Mouse (Mus musculus) G1E (cell line): ENCODE data around the gene 3110040M04Rik.

Experiments
- CTCF ChIP-seq: IDR thresholded peaks from 2 replicates; pipeline ENCODE4 v1.5.1; 2012; ENCODE audit warnings: low read depth, low read length, inconsistent platforms, mixed read lengths
- GATA1 ChIP-seq: IDR thresholded peaks from 2 replicates; pipeline ENCODE4 v1.6.1; 2012; ENCODE audit warnings: borderline replicate concordance, low read length, inconsistent platforms, mixed read lengths
- GATA2 ChIP-seq: IDR thresholded peaks from 2 replicates; pipeline ENCODE4 v1.6.1; 2012; ENCODE audit warnings: low read depth, low read length, inconsistent platforms, borderline replicate concordance
- POLR2AphosphoS5 ChIP-seq: IDR thresholded peaks from 2 replicates; pipeline ENCODE4 v1.6.1; 2012; ENCODE audit warnings: low read depth, low read length, inconsistent platforms; ENCODE audit not compliant: insufficient replicate concordance
- TAL1 ChIP-seq: conservative IDR thresholded peaks from 2 replicates; pipeline ENCODE4 v1.6.1; 2012; ENCODE audit warnings: low read depth, low read length, inconsistent platforms, mixed read lengths

DNA sequence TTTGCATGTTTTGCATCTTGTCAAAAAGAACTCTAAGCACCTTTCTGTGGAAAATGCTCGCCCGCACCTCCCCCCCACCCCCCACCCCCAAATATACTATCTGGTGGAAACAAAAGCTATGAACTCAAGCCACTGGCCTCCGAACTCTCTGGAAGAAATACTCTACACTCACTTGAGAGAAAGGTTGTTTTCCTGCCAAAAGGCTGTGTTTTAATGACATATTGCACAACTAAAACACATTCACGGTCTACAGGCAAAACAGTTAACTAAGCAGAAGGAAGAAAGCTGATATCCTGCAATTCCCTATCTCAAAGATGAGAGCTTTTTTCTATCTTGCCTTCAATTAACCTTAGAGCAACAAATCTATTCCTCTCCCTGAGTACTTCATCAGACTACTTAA, 39.4 kb downstream of the 3110040M04Rik start:
- TF ChIP-seq CTCF (no peak), GATA2 (no peak), GATA1 (no peak), POLR2AphosphoS5 (no peak), TAL1 (no peak)
